Mouse (Mus musculus): Measurements from ENCODE around the gene Setd3.

DNA sequence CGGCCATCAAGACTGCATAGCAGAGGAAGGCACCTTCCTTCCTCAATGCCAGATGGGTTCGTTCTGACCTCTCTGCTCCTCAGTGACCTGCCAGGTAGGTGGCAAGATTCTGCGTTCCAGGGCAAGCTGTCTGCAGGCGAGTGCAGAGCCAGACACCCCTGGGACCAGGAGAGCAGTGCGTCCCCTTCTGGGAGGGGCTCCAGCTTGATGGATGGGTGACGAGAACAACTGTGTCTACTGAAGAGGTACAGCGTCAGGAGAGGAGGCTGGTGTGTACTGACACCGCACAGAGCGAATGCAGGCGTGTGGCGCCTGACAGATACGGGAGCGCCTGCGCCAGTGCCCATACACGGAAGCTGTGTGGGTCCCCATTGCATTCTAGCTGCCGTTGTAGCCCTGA lies 48.4 kb upstream of the Setd3 start:
- TF ChIP-seq POLR2A (IDR thresholded peaks at IDR 0.05; ENCODE audit: low read depth, low read length) (no peak), CTCF (IDR thresholded peaks at IDR 0.05; ENCODE audit: borderline replicate concordance, insufficient read depth, low read length) (no peak)
